Mouse (Mus musculus) C2C12 (cell line): ENCODE measurements at regions not wholly inside any gene's neighbourhood (a gene's known extent, or its start where the extent isn't known, plus 50 kb on each side); places are given as distances from the start of the nearest gene placed in this dataset.

ENCODE experiments used
- CTCF ChIP-seq: IDR thresholded peaks from one replicate; pipeline ENCODE4 v1.5.1; 2011; ENCODE audit not compliant: control insufficient read depth, insufficient read depth, insufficient read length
- FOSL1 ChIP-seq: IDR thresholded peaks from one replicate; pipeline ENCODE4 v1.8.0; 2011; ENCODE audit warnings: mild to moderate bottlenecking, low read length; ENCODE audit not compliant: poor library complexity, insufficient read depth, severe bottlenecking
- MAX ChIP-seq: IDR thresholded peaks from one replicate; pipeline ENCODE4 v1.6.1; 2011; ENCODE audit warnings: mild to moderate bottlenecking, control low read depth
- USF1 ChIP-seq: IDR thresholded peaks from one replicate; pipeline ENCODE4 v1.6.1; 2011; ENCODE audit warnings: low read depth, mild to moderate bottlenecking, control low read depth, moderate library complexity

DNA sequence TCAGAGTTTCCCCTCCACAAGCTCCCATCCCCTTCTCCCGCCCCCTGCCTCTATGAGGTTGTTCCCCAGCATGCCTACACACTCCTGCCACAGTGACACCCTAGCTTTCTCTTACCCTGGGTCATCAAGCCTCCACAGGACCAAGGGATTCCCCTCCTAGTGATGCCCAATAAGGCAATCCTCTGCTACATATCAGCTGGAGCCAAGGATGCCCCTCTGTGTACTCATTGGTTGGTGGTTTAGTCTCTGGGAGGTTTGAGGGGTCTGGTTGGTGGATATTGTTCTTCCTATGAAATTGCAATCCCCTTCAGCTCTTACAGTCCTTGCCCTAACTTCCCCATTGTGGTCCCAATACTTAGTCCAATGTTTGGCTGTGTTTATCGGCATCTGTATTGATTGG is 317.4 kb upstream of the Olfr161 start:
- no peak for TF ChIP-seq CTCF
- TF ChIP-seq USF1, result no peak
- TF ChIP-seq MAX, result no peak
- TF ChIP-seq FOSL1, result no peak
